Mouse (Mus musculus): ENCODE results near the gene Teddm1b.

Teddm1b gene

DNA sequence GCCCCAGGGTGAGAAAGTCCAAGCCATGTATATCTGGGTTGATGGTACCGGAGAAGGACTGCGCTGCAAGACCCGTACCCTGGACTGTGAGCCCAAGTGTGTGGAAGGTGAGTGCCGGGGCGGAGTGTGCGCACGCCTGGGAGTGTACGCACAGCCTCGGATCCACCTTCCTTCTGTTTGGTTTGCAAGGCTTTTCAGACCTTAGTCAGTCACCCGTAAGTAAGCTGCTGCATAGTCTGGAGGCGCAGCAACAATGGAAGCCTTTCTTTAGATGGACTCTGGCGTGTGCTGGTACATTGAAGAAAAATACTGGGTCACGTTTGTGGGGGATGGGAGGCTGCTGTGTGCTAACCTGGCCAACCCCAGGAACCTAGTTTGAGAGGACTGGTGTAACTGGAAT is 28.9 kb downstream of the Teddm1b start:
- DNase-seq: no peak

DNA sequence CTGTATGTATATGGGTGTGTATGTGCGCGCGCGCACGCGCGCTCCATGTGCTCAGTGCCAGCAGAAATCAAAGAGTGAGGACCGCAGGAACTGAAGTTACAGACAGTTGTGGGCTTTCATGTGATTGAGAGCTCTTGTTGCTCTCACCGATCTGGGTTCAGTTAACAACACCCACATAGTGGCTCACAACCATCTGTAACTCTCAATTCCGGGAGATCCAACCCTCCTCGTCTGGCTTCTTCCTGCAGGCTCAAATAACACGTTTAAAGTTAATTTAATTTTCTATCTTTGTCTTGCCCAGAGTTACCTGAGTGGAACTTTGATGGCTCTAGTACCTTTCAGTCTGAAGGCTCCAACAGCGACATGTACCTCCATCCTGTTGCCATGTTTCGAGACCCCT is 30.1 kb downstream of the Teddm1b start:
- DNase-seq: no peak

DNA sequence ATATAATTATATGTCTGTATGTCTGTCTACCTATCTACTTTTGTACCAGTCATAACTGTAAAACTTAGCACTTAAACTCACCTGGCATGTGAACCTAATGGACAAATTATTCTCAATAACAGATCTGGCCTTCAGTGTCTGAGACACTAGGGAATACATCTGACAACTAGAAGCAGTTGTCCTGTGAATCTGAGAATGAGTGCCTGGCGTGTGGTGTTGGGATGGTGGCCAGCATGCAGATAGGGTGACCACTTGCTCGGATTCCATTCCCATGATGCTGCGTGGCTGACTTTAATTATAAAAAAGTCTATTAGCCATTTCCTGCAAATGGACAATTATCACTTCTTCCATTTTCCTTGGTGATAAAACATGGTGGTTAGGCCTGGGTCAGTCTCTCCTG is 31.7 kb downstream of the Teddm1b start:
- no peak for DNase-seq

DNA sequence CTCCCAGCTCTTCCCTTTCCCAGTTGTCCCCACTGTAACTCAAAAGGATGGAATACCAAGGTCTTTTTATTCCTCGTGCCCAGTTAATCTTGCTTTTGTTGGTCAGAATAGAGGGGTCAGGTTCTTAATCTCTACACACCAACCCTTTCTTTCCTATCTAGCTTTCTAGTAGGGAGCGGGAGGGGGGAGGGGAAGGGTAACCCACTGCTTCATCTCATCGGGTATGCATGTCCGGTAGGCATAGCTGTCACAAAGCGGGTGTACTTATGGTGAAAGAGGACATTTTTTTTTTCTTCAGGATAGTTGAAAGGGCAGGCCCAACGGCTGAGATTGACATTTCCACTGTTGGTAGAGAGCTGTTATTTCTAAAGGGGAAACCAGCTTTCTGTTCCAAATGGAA is 34.1 kb downstream of the Teddm1b start:
- DNase-seq: no peak

DNA sequence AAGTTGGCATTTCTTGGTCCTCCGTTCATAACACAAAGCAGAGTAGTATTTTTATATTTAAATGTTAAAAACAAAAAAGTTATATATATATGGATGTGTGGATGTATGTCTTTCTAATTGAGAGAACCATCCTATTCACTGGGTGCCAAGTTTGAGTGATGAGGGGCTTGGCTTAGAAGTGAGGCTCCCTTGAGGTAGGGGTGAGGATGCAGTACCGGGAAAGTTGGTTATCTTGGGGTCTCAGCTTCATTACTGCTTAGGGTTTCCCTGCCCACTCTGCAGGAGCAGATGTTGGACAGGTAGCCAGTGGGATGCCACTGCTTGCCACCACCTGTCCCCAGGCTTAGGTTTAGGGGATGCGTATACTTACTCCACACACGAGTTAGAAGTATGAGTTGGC is 34.6 kb downstream of the Teddm1b start:
- DNase-seq: no peak

DNA sequence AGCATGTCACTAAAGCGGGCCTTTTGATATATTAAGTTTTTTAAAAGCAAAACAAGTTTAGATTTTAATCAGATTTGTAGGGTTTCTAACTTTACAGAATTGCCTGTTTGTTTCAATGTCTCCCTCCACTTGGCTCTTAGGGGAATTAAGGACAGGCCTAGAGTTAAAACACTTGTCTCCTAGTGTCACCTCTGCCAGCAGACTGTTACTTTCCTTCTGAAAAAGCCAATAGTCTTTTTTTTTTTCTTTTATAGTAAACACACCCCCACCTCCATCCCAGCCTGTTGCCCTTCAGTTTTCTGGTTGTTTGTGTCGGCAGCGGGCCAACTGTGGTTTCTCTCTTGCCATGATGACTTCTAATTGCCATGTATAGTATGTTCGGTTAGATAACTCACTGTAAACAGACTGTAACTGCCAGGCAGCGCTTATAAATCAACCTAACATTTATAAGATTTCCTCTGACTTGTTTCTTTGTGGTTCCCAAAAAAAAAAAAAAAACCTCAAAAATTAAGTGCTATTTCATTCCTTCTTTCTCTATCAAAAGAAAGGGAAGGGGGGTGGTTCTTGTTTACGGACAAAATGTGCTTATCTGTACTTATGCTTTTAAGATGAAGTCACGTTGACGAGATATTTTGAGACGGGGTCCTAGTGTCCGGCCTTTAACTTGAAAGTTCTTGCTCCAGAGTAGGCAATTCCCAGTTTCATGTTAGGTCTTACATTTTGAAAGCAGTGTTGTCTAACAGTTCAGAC is 35.2 kb downstream of the Teddm1b start:
- DNase-seq: no peak

DNA sequence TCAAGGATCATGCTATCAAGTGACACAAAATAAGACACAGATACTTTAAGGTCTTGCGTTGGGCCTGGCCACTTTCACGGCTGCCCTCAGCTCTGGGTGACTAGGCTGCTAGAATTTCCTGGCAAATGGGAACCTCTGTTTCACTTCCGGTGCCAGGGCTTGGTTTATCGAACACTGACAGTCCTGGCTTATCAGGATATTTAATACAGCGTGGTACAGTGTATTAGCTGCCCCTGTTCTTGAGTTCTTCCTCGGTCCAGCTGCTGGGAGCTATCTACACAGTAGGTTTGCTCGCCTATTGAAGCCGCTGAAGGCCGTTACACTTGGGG is 35.8 kb downstream of the Teddm1b start:
- DNase-seq: no peak

DNA sequence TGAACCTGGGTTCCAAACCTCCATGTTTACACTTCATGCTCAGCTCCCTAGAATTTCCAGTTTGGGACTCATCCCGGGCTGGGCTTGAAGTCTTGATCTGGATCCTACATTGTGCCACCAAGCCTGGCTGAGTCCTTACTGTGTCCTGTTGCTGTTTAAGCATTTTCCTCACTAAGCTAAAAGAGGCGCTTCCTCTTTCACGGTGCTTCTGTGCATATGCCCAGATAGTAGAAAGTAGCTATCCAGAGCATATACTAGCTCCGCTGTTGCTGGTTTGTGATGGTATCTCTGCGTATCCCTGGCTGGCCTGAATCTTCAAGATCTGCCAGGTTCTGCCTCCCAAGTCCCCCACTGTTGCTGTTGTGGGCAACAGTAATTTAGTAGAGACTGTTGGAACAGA is 36.3 kb downstream of the Teddm1b start:
- no peak for DNase-seq

DNA sequence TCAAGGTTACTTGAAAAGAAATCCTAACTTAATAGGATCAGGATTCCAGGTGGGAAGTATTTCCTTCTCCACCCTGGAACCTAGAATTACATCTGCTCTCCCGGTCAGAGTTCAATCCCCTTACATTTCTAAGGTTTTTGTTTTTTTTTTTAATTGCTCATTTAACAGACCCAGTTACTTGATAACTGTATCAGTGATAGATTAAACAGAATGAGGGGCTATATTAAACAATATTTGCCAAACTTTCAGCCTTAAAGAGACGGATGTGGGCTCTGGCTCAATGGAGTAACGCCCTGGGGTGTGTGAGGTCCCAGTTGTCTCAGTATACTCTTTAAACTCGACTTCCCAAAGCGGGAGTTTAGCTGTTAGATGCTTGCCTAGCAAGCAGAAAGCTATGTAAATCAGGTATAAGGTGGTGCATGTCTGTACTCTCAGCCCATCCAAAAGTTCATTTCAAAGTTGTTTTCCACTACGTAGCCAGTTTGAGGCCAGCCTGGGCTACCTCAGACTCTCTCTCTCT is 37.2 kb downstream of the Teddm1b start:
- no peak for DNase-seq

DNA sequence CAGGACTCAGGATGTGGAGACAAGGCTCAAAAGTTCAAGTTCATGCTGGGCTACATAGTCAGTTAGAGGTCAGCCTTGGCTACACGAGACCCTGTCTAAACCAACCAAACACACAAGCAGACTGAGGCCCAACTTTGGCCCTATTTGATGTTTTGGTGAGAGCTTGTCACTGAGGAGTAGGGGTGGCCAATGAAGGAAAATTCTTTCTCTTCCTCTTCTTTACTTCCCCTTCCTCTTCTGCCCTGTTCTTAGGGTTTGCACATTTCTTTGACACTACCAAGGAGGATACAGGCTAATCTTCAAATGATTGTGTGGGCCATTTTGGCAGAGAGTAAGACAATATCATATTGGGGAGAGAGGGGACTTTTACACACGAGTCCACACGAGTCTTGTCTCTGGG is 39.7 kb downstream of the Teddm1b start:
- no peak for DNase-seq

DNA sequence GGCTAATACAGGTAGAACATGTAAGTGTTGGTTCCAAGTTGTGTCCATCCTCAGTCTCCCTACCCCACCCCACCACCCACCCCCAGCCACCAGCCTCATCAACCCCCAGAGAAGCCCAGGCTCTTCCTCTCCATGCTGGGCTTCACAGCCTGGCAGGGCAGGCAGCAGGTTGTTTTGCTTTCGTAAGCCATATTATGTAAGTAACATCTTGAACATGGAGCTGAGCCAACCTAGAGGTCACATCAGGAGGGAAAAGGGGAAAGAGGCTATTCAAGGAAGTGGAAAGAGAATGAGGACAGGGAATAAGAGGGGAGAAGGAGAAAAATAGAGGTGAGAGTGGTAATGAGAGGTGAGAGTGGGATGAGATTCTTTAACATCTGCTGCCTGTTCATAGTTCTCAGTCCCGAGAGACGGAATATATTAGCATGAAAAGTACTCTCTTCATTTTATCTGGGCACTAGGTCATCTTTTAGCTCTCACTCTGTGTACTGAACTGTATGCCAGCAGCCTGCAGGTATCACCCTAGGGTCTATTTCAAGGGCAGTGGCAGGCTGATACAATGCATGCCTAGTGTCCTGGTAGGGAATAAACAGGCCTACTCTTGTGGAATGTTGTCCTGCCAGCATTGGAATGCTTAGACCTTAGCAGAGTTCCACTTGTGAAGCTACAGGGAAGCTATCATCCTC is 44.5 kb downstream of the Teddm1b start:
- no peak for DNase-seq

DNA sequence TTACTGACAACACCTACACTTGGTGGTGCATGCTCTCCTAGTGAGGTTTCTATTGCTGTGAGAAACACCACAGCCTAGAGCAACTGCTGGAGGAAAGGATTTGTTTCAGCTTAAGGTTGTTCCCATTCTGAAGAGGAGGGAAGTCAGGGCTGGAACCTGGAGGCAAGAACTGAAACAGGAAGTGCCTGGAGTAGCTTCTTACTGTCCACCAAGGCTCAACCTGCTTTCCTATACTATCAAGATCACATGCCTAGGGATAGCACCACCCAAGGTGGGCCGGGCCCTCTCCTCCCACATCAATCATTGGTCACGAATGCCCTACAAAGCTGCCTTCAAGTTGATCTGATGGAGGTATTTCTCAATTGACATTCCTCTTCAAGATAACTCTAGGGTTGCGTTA is 47.5 kb downstream of the Teddm1b start:
- no peak for DNase-seq

DNA sequence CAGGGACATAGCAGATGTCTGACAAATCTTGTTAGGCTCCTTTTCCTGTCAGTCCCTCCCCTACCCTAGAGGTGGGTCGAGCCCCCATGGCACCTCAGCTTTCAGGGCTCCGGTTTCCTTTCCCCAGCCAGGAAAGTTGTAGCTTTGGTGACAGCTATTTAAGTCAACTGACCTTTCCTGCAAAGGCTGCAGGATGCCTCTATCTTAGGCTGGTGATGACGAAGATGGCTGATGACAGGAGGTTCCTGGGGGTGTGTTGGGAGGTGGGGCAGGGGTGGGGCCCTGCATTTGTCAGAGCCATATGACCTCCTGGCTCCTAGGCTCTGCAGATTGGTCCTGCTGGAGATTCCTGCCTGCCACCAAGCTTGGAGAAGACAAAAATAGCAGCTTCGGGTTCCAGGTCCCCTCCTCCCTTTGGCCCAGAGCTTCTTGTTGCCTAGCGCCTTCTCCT is 48.5 kb downstream of the Teddm1b start:
- no peak for DNase-seq

DNA sequence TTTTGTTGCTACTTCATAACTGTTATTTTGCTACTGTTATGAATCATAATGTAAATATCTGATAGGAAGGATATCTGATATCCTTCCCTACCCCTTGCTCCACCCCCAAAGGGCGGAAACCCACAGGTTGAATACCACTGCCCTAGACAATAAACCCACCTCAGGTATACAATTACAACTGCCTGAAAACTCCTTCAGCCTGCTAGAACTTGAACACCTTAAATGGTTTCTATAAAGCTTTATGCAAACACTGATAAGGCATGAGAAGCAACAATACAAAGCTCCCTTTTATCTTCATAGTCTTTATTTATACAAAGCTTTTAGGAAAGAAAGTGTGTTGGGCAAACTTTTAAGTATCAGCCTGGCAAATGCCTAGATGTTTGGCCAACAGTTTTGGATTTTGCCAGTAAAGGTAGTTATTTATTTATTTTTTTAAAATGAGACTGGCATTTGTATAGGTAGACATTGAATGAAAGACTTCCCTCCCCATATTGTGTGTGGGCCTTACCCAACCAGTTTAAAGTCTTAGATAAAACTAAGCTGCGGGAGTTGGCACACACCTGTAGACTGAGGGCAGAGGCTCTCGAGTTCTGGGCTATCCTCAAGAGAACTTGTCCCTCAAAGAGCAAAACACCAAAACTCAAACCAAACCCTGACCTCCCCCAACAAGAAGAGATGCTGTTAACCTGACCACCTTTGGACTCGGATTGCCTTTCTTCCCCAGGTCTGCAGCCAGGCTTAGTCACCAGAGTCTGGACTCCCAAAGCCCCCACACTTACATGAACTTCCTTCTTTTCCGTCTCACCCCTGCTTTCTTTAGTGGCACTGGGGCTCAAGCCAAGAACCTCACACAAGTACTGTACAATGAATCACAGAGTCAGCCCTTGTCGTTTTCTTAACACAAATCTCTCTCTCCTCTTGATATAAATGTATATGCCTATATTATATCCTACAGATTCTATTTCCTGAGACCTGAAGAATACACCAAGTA is 50.5 kb downstream of the Teddm1b start:
- DNase-seq: no peak

All from thymus, postnatal 4 days (tissue).